Mouse (Mus musculus): ENCODE results near the gene Myo1e.

The Myo1e gene

GRCm38 (mm10) chr9:70207151-70207831 is at the start of gene Myo1e:
Gene Myo1e (plus strand): TSS chr9:70207350.
- in situ Hi-C loops (cut with MboI, MseI) = no loop called here

- in situ Hi-C loops (cut with MboI, MseI) = no loop called here
Observed at GRCm38 (mm10) chr9:70160071-70160470, 47.1 kb upstream of the Myo1e start.

- in situ Hi-C loops (cut with MboI, MseI) = no loop called here
Observed at GRCm38 (mm10) chr9:70168973-70169372, 38.2 kb upstream of the Myo1e start.

GRCm38 (mm10) chr9:70174291-70174848 is 32.8 kb upstream of the Myo1e start:
- in situ Hi-C loops (cut with MboI, MseI) = no loop called here

GRCm38 (mm10) chr9:70174896-70175295 is 32.3 kb upstream of the Myo1e start:
- in situ Hi-C loops (cut with MboI, MseI) = no loop called here

- in situ Hi-C loops (cut with MboI, MseI) = no loop called here
Observed at GRCm38 (mm10) chr9:70176291-70176690, 30.9 kb upstream of the Myo1e start.

DNA sequence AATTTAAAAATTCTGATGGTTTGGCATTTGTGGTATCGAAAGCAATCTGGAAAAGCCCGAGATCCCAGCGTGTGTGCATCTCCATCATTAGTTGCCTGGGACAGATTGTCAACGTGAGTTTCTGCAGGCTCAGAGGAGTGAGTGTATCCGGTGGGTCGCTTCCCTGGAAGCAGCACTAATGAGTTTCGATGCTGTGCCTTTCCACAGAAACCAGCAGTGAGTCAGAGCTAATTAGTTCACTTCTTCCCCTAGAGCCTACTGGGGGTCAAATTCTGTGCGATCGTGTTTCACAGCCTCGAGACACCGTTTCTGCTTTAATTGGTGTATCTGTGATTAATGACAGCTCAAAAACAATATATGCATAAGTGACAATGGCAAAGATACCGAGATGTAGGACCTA is 25.4 kb upstream of the Myo1e start:
- in situ Hi-C loops (cut with MboI, MseI) = no loop called here

DNA sequence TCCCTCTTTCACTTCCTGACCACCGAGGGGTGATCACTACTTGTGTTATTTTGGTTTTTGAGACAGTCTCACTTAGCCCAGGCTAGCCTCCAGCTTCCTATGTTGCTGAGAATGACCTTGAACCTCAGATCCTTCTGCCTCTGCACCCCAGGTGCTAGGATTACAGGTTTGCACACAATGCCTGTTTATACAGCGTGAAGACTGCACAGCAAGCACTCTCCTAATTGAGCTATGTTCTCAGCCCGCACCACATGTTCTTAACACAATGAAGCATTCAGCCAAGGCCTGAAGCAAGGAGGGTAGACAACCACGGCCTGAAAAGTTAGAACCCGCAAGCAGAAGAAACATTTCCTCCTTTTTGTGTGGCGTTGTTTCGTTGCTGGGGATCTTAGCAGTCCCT is 24.5 kb upstream of the Myo1e start:
- in situ Hi-C loops (cut with MboI, MseI) = no loop called here

- in situ Hi-C loops (cut with MboI, MseI) = no loop called here
Observed at GRCm38 (mm10) chr9:70192336-70192735, 14.8 kb upstream of the Myo1e start.

DNA sequence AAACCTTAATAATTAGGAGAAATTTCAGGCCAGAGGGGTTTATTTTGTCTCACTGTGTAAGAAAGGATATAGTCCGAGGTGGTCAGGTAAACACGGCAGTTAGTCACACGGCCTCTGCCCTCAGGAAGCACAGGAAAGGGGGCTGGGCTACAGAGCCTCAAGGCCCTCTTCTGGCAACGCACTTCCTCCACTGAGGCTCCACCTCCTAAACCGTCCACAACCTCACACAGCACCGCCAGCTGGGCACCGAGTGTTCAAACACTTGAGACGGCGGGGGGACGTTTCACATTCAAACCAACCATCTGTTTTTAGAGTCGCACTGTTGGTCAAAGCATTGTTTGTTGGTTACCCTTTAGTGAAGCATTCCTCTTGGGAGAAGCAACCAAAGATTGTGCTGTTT is 12.5 kb upstream of the Myo1e start:
- in situ Hi-C loops (cut with MboI, MseI) = no loop called here

- in situ Hi-C loops (cut with MboI, MseI) = no loop called here
Observed at GRCm38 (mm10) chr9:70196956-70197659, 10.0 kb upstream of the Myo1e start.

DNA sequence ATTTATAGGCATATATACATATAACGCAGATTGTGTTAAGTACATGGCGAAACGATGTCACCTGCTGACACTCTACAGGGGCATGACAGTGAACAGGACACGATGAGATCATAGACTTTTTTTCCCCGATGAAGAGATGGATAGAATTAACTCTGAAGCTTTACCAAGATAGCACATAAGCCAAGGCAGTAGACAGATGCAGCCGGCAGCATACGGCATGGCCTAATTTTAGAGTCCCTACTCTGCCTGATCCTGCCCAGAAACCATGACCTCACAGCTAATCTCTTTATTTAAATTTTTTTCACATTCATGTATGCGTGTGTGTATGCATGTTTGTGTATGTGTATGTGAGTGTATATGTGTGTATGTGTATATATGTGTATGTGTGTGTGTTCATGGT is 9.2 kb upstream of the Myo1e start:
- in situ Hi-C loops (cut with MboI, MseI) = no loop called here

- in situ Hi-C loops (cut with MboI, MseI) = no loop called here
Observed at GRCm38 (mm10) chr9:70202753-70203152, 4.4 kb upstream of the Myo1e start.

DNA sequence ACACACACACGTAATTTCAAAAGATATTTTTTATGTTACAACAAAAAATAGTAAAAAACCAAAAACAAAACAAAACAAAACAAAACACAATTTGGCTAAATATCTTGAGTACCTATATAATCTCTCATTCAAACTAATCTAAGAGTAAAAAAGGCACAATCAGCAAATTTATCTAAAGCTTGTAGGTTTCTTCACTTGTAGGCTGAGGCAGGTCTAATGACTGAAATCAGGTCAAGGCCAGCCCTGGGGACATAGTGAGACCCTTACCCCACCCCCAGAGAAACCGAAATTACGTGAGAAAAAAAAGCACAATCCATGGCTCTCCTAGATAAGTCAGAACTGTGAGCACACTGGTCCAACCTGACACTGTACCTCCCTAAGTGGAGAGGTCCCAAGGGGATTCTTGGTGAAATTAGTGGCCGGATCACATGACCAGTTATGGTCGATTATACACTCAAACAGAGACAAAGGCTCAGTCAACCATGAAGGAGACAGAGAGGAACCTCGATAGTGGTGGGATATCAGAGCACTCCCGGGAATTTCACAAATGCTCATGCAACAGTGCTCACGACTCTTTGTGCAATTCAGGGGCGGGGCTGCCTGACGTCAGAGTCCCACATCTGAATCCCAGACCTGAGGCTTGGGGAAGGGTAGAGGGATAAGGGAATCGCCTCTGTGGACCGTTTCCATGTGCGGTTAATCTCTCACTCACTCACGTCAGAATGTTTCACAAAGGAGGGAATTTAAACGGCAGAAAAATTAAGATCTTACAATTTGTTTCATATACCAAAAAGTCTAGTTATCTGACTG is 3.7 kb upstream of the Myo1e start:
- in situ Hi-C loops (cut with MboI, MseI) = no loop called here

DNA sequence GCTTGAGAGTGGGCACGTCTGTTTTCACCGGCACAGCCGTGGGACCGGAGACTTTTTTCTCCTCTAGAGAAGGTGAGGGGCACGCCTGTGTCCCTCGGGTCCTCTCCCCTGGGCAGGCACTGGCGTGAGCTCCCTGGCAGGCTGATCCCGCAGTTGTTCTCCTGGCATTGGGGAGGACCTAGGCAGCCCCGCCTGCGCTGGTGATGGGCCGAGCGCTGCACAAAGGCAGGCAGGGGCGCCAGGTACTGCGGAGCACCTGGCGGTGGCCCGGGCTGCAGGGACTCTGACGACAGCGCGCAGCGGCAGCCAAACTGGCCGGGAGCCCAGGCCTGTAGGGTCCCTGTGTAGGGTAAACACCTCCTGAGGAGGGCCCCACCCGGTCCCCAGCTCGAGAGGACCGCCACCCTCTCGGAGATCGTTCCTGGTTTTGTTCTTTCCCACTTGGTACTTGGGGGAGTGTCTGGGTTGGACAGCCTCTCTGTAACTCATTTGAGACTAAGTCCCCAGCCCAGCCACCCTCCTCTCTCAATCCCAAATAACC is 901 bp downstream of the Myo1e start:
- in situ Hi-C loops (cut with MboI, MseI) = no loop called here

DNA sequence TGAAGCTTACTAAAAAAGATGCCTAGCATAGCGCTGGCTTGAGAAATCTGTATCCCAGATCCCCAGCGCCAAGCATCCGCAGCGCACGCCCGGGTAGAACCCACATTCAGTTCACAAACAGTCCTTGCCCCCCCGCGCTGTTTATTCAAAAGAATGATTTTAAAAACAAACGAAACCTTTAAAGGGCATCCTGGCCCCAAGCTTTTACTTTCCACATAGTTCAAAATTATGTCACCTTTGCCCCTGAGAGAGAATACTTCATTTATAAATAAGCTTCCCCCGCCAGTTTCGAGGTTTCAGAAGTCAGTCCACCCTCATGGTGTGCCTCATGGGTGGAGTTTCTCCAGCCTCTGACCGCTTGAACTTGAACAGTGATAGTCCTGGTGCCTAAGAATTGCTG is 1.6 kb downstream of the Myo1e start:
- in situ Hi-C loops (cut with MboI, MseI) = no loop called here

- in situ Hi-C loops (cut with MboI, MseI) = no loop called here
Observed at GRCm38 (mm10) chr9:70209296-70210049, 2.3 kb downstream of the Myo1e start.

GRCm38 (mm10) chr9:70211638-70212037 is 4.5 kb downstream of the Myo1e start:
- in situ Hi-C loops (cut with MboI, MseI) = no loop called here

DNA sequence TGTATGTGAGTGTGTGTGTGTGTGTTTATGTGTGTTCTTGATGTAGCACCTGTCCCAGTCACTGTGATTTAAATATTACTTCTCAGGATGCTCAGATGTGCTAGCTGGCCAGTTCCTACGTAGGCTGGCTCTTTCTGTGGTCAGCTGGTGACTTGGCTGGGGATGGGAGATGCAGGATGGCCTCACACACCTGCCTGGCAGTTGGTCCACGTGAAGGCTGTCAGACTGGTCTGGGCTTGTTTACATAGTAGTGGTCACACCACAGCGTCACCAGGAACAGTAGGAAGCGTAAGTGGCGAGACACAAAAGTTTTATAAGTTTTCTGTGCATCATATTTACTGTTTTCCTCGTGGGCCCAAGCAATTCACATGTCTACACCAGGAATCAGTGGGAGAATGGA is 9.4 kb downstream of the Myo1e start:
- in situ Hi-C loops (cut with MboI, MseI) = no loop called here

- in situ Hi-C loops (cut with MboI, MseI) = no loop called here
Observed at GRCm38 (mm10) chr9:70219295-70219931, 12.3 kb downstream of the Myo1e start.
